Comparison of ENCODE assay signal across 25 mouse cellular contexts in genomic region chr4:150102822-150103221, GRCm38 (mm10). TPM values are rescaled to one million over a fixed set of nuclear protein-coding genes. Genes with fewer than 3 reads are reported as not detected.
"Had no signal": no experiment of that assay in that cellular context is flagged by ENCODE, and none has a peak within 500 bp of the region (broad histone marks: within the 10 kb centered on the region; RNA-seq: fewer than 3 reads in every experiment).

No protein-coding gene starts in this region.

- H3K4me3 ChIP-seq: lung, embryonic 15.5 days; megakaryocyte, embryonic 14.5 days; midbrain, embryonic 13.5 days; midbrain, embryonic 15.5 days; neural tube, embryonic 12.5 days; stomach, embryonic 15.5 days had no signal

- H3K36me3 ChIP-seq: lung, embryonic 15.5 days; midbrain, embryonic 13.5 days; midbrain, embryonic 15.5 days; neural tube, embryonic 12.5 days; stomach, embryonic 15.5 days had no signal

- DNase-seq: lung, adult 2 months; lung, postnatal 14 days; lung, postnatal 36 days; right cerebral cortex, postnatal 14 days; thymus, adult 2 months; thymus, postnatal 25 days; thymus, postnatal 4 days had no signal

- H3K4me1 ChIP-seq: lung, embryonic 15.5 days; midbrain, embryonic 13.5 days; midbrain, embryonic 15.5 days; neural tube, embryonic 12.5 days had no signal

- H3K27me3 ChIP-seq: lung, embryonic 15.5 days; neural tube, embryonic 12.5 days had no signal

- H3K4me2 ChIP-seq: lung, embryonic 15.5 days; midbrain, embryonic 11.5 days; midbrain, embryonic 13.5 days; midbrain, embryonic 15.5 days; neural tube, embryonic 12.5 days; stomach, embryonic 15.5 days had no signal

- H3K9me3 ChIP-seq: lung, embryonic 15.5 days; midbrain, embryonic 13.5 days; midbrain, embryonic 15.5 days; neural tube, embryonic 12.5 days; stomach, embryonic 15.5 days had no signal

- ATAC-seq: lung, postnatal 0 days; midbrain, embryonic 13.5 days; midbrain, embryonic 15.5 days had no signal

- H3K27ac ChIP-seq: lung, embryonic 15.5 days; macrophage; midbrain, embryonic 13.5 days; midbrain, embryonic 15.5 days; neural tube, embryonic 12.5 days; stomach, embryonic 15.5 days; stomach, postnatal 0 days had no signal

- H3K9ac ChIP-seq: lung, embryonic 15.5 days; midbrain, embryonic 13.5 days; midbrain, embryonic 15.5 days; neural tube, embryonic 12.5 days; stomach, embryonic 15.5 days had no signal

RNA-seq across cellular contexts. Expression of gene Slc2a5, which starts 16.3 kb away (rescaled TPM):
- total RNA-seq: megakaryocyte progenitor cell, adult 5-6 weeks; neutrophil, adult 5-6 weeks had no signal

RNA-seq across cellular contexts. Expression of gene Slc2a7, which starts 46.0 kb away (rescaled TPM):
- total RNA-seq: midbrain, postnatal 0 days; monocyte, adult 5-6 weeks; neutrophil, adult 5-6 weeks had no signal
- polyA plus RNA-seq: lung, adult 2 months; lung, embryonic 15.5 days; lung, postnatal 0 days; macrophage; midbrain, embryonic 11.5 days; midbrain, embryonic 13.5 days; midbrain, embryonic 15.5 days; midbrain, postnatal 0 days; neural tube, embryonic 12.5 days; neural tube, embryonic 14.5 days; spleen, adult 2 months; stomach, postnatal 0 days; testis, adult 2 months; urinary bladder, adult 2 months had no signal
